Mouse (Mus musculus): ENCODE measurements around the gene Atp2a2. TPM values are rescaled to one million over a fixed set of nuclear protein-coding genes. Genes with fewer than 3 reads are reported as not detected.

The Atp2a2 gene
- total RNA-seq, 1 experiment, result 372 TPM

GRCm38 (mm10) chr5:122447857-122448256 lies 54.2 kb downstream of the Atp2a2 start:
- Histone ChIP-seq H3K27ac (ENCODE audit: insufficient read depth, low read depth, low read length, poor library complexity, severe bottlenecking) (no peak overlapping the region), H3K9me3 (ENCODE audit: control insufficient read depth, insufficient read depth, low read depth, low read length) (no peaks in the 10 kb centered on the region), H3K9ac (ENCODE audit: insufficient read depth, low read depth, low read length, poor library complexity, severe bottlenecking) (no peak overlapping the region), H3K36me3 (ENCODE audit: control insufficient read depth, insufficient read depth, low read length, poor library complexity, severe bottlenecking) (peaks cover 38% of the 10 kb centered on the region), H3K4me3 (ENCODE audit: insufficient read depth in 1 of 2, low read depth in 1 of 2, low read length in 2 of 2, poor library complexity in 1 of 2, severe bottlenecking in 1 of 2) (no peak overlapping the region), H3K4me1 (ENCODE audit: control insufficient read depth in 2 of 2, insufficient read depth in 2 of 2, low read length in 2 of 2, poor library complexity in 1 of 2) (peaks cover 11 to 23% of the 10 kb centered on the region in 2 experiments)
- no peak for TF ChIP-seq CHD2 (IDR thresholded peaks at IDR 0.05; ENCODE audit: low read depth, low read length)
- TF ChIP-seq ZNF384 (IDR thresholded peaks at IDR 0.05; ENCODE audit: low read depth, low read length), result no peak
- TF ChIP-seq MAFK (IDR thresholded peaks at IDR 0.05; ENCODE audit: insufficient read depth, low read depth, low read length), result no peak
- TF ChIP-seq HCFC1 (IDR thresholded peaks at IDR 0.05; ENCODE audit: borderline replicate concordance, insufficient read depth, low read length), result no peak
- TF ChIP-seq ZC3H11A (IDR thresholded peaks at IDR 0.05; ENCODE audit: borderline replicate concordance, low read depth, low read length), result no peak
- DNase-seq (ENCODE audit: low read depth, low spot score), result no peak
- in situ Hi-C loops (cut with MboI; ENCODE audit: low sequenced_read_pairs in 2 of 2, unreplicated experiment in 2 of 2), result no loop called here

GRCm38 (mm10) chr5:122445051-122445610 lies 56.9 kb downstream of the Atp2a2 start:
- H3K36me3 ChIP-seq (ENCODE audit: control insufficient read depth, insufficient read depth, low read length, poor library complexity, severe bottlenecking), result peaks cover 50% of the 10 kb centered on the region
- H3K4me3 ChIP-seq (ENCODE audit: insufficient read depth in 1 of 2, low read depth in 1 of 2, low read length in 2 of 2, poor library complexity in 1 of 2, severe bottlenecking in 1 of 2), result no peak overlapping the region

GRCm38 (mm10) chr5:122444492-122444891 lies 57.5 kb downstream of the Atp2a2 start:
- H3K27ac ChIP-seq (ENCODE audit: insufficient read depth, low read depth, low read length, poor library complexity, severe bottlenecking), result no peak overlapping the region
- no peak for TF ChIP-seq MAFK (IDR thresholded peaks at IDR 0.05; ENCODE audit: insufficient read depth, low read depth, low read length)
- no peak for TF ChIP-seq ZC3H11A (IDR thresholded peaks at IDR 0.05; ENCODE audit: borderline replicate concordance, low read depth, low read length)
- TF ChIP-seq CHD2 (IDR thresholded peaks at IDR 0.05; ENCODE audit: low read depth, low read length), result no peak
- TF ChIP-seq HCFC1 (IDR thresholded peaks at IDR 0.05; ENCODE audit: borderline replicate concordance, insufficient read depth, low read length), result no peak
- no peak for TF ChIP-seq ZNF384 (IDR thresholded peaks at IDR 0.05; ENCODE audit: low read depth, low read length)

More at GRCm38 (mm10) chr5:122445051-122445610, 56.9 kb downstream of the Atp2a2 start:
- H3K9ac ChIP-seq (ENCODE audit: insufficient read depth, low read depth, low read length, poor library complexity, severe bottlenecking), result no peak overlapping the region
- no peak overlapping the region for H3K27ac ChIP-seq (ENCODE audit: insufficient read depth, low read depth, low read length, poor library complexity, severe bottlenecking)
- DNase-seq (ENCODE audit: low read depth, low spot score), result no peak
- peaks cover 0 to 10% of the 10 kb centered on the region in 2 experiments; a peak in 1 of 4 replicates for H3K4me1 ChIP-seq (ENCODE audit: control insufficient read depth in 2 of 2, insufficient read depth in 2 of 2, low read length in 2 of 2, poor library complexity in 1 of 2)
- TF ChIP-seq HCFC1 (IDR thresholded peaks at IDR 0.05; ENCODE audit: borderline replicate concordance, insufficient read depth, low read length), result no peak
- no peak for TF ChIP-seq CHD2 (IDR thresholded peaks at IDR 0.05; ENCODE audit: low read depth, low read length)
- no peak for TF ChIP-seq MAFK (IDR thresholded peaks at IDR 0.05; ENCODE audit: insufficient read depth, low read depth, low read length)
- TF ChIP-seq ZC3H11A (IDR thresholded peaks at IDR 0.05; ENCODE audit: borderline replicate concordance, low read depth, low read length), result no peak
- TF ChIP-seq ZNF384 (IDR thresholded peaks at IDR 0.05; ENCODE audit: low read depth, low read length), result no peak
- H3K9me3 ChIP-seq (ENCODE audit: control insufficient read depth, insufficient read depth, low read depth, low read length), result no peaks in the 10 kb centered on the region
- in situ Hi-C loops (cut with MboI; ENCODE audit: low sequenced_read_pairs in 2 of 2, unreplicated experiment in 2 of 2), result no loop called here

GRCm38 (mm10) chr5:122440095-122440630 lies 61.9 kb downstream of the Atp2a2 start:
- H3K9ac ChIP-seq (ENCODE audit: insufficient read depth, low read depth, low read length, poor library complexity, severe bottlenecking), result no peak overlapping the region
- in situ Hi-C loops (cut with MboI; ENCODE audit: low sequenced_read_pairs in 2 of 2, unreplicated experiment in 2 of 2), result no loop called here
- no peaks in the 10 kb centered on the region for H3K9me3 ChIP-seq (ENCODE audit: control insufficient read depth, insufficient read depth, low read depth, low read length)
- no peak overlapping the region for H3K27ac ChIP-seq (ENCODE audit: insufficient read depth, low read depth, low read length, poor library complexity, severe bottlenecking)
- DNase-seq (ENCODE audit: low read depth, low spot score), result peak; percentile 36
- TF ChIP-seq ZC3H11A (IDR thresholded peaks at IDR 0.05; ENCODE audit: borderline replicate concordance, low read depth, low read length) (no peak), HCFC1 (IDR thresholded peaks at IDR 0.05; ENCODE audit: borderline replicate concordance, insufficient read depth, low read length) (no peak), CHD2 (IDR thresholded peaks at IDR 0.05; ENCODE audit: low read depth, low read length) (no peak)
- H3K36me3 ChIP-seq (ENCODE audit: control insufficient read depth, insufficient read depth, low read length, poor library complexity, severe bottlenecking), result peaks cover 83% of the 10 kb centered on the region
- H3K4me3 ChIP-seq (ENCODE audit: insufficient read depth in 1 of 2, low read depth in 1 of 2, low read length in 2 of 2, poor library complexity in 1 of 2, severe bottlenecking in 1 of 2), result no peak overlapping the region
- H3K4me1 ChIP-seq (ENCODE audit: control insufficient read depth in 2 of 2, insufficient read depth in 2 of 2, low read length in 2 of 2, poor library complexity in 1 of 2), result peaks cover 0 to 3% of the 10 kb centered on the region in 2 experiments; a peak in 1 of 4 replicates

More at GRCm38 (mm10) chr5:122444492-122444891, 57.5 kb downstream of the Atp2a2 start:
- DNase-seq (ENCODE audit: low read depth, low spot score), result no peak
- Histone ChIP-seq H3K4me3 (ENCODE audit: insufficient read depth in 1 of 2, low read depth in 1 of 2, low read length in 2 of 2, poor library complexity in 1 of 2, severe bottlenecking in 1 of 2) (no peak overlapping the region), H3K4me1 (ENCODE audit: control insufficient read depth in 2 of 2, insufficient read depth in 2 of 2, low read length in 2 of 2, poor library complexity in 1 of 2) (peaks cover 0 to 7% of the 10 kb centered on the region in 2 experiments; a peak in 1 of 4 replicates), H3K36me3 (ENCODE audit: control insufficient read depth, insufficient read depth, low read length, poor library complexity, severe bottlenecking) (peaks cover 56% of the 10 kb centered on the region), H3K9ac (ENCODE audit: insufficient read depth, low read depth, low read length, poor library complexity, severe bottlenecking) (no peak overlapping the region), H3K9me3 (ENCODE audit: control insufficient read depth, insufficient read depth, low read depth, low read length) (no peaks in the 10 kb centered on the region)
- in situ Hi-C loops (cut with MboI; ENCODE audit: low sequenced_read_pairs in 2 of 2, unreplicated experiment in 2 of 2), result no loop called here

Measured in ES-E14 (cell line).